Mouse (Mus musculus) kidney, postnatal 0 days (tissue): Measurements from ENCODE around the gene Txndc5. TPM values are rescaled to one million over a fixed set of nuclear protein-coding genes. Genes with fewer than 3 reads are reported as not detected.

ENCODE experiments used
- ATAC-seq: fragments of 200-750 bp; cut with Nextera tagmentation; replicated peaks from 2 replicates; pipeline ENCODE4 v1.8.0; 2017; ENCODE audit warnings: low read depth, moderate number of reproducible peaks, moderate TSS enrichment, moderate library complexity; ENCODE audit not compliant: low FRiP score
- DNase-seq: peaks from one replicate; pipeline ENCODE4 v3.0.0-alpha.2; 2016; ENCODE audit warnings: low spot score
- H3K27ac ChIP-seq: fragments of 300-500 bp; sonication (generic); 2 replicates; pipeline ENCODE4 v1.5.1; 2014; ENCODE audit warnings: mild to moderate bottlenecking
- H3K27me3 ChIP-seq: fragments of 300-500 bp; sonication (generic); 2 replicates; pipeline ENCODE4 v1.6.1; 2014; ENCODE audit warnings: low read length, mixed read lengths; ENCODE audit not compliant: insufficient read depth
- H3K36me3 ChIP-seq: fragments of 300-500 bp; sonication (generic); 2 replicates; pipeline ENCODE4 v1.6.1; 2014; ENCODE audit warnings: low read length, mixed read lengths; ENCODE audit not compliant: insufficient read depth
- H3K4me1 ChIP-seq: fragments of 300-500 bp; sonication (generic); replicated peaks from 2 replicates; pipeline ENCODE4 v1.6.1; 2014; ENCODE audit warnings: antibody characterized with exemption, low read length, mixed read lengths; ENCODE audit not compliant: insufficient read depth
- H3K4me2 ChIP-seq: fragments of 300-500 bp; sonication (generic); 2 replicates; pipeline ENCODE4 v1.6.1; 2014; ENCODE audit warnings: mild to moderate bottlenecking, low read length, moderate library complexity, mixed read lengths
- H3K4me3 ChIP-seq: fragments of 300-500 bp; sonication (generic); replicated peaks from 2 replicates; pipeline ENCODE4 v1.5.1; 2014; ENCODE audit warnings: low read depth, low read length
- H3K9ac ChIP-seq: fragments of 300-500 bp; sonication (generic); 2 replicates; pipeline ENCODE4 v1.6.1; 2014; ENCODE audit warnings: low read depth, low read length
- H3K9me3 ChIP-seq: fragments of 300-500 bp; sonication (generic); replicated peaks from 2 replicates; pipeline ENCODE4 v1.6.1; 2016; ENCODE audit warnings: low read length, inconsistent platforms, mixed read lengths
- CTCF ChIP-seq: IDR thresholded peaks from 2 replicates; pipeline ENCODE4 v1.5.1; 2016; ENCODE audit warnings: antibody characterized with exemption, low read depth, mild to moderate bottlenecking, moderate library complexity
- WGBS: fragments of 180-500 bp; shearing (Covaris S2); extraction: QIAGEN DNeasy Blood & Tissue Kit; methylation state at CpG from one replicate; pipeline ENCODE4 v1.1.7; 2014; 5-methylcytosine and 5-hydroxymethylcytosine counted together
- polyA plus RNA-seq: library from polyadenylated mRNA; unstranded; fragments of >200 nt; fragmentation: Nextera tagmentation; extraction: Ambion mirVana; gene quantifications from 2 replicates; pipeline ENCODE4 v1.2.1, GENCODE M21; 2015

The Txndc5 gene
- polyA plus RNA-seq, 1 experiment from 2014 or later: 237 TPM

DNA sequence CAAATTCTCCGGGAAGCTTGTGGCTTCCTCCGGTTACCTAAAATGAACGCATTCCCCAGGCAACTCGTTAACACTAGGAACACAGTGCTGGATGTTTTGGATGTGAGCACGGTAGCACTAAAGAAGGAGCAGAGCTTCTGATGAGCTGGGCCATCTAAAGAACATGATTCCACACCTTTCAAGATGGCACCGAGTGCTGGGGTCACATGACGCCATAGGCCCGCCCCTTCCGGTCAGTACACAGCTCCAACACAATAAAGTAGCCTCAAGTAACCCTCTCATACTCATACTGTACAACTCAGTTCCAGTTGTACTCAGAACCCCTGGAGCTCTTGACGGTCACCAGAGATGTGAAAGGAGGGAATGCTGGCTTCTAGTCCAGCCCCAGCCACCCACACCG, 12.0 kb downstream of the Txndc5 start:
- no peak for ATAC-seq
- no peak for DNase-seq
- Histone ChIP-seq H3K27me3 (no peaks in the 10 kb centered on the region), H3K36me3 (peaks cover 61% of the 10 kb centered on the region), H3K9me3 (no peaks in the 10 kb centered on the region), H3K4me3 (no peak overlapping the region), H3K4me1 (no peaks in the 10 kb centered on the region), H3K4me2 (no peak overlapping the region), H3K9ac (no peak overlapping the region), H3K27ac (no peak overlapping the region)
- TF ChIP-seq CTCF: no peak
- WGBS: 89% methylated on average over 11 of the region's 11 CpGs

DNA sequence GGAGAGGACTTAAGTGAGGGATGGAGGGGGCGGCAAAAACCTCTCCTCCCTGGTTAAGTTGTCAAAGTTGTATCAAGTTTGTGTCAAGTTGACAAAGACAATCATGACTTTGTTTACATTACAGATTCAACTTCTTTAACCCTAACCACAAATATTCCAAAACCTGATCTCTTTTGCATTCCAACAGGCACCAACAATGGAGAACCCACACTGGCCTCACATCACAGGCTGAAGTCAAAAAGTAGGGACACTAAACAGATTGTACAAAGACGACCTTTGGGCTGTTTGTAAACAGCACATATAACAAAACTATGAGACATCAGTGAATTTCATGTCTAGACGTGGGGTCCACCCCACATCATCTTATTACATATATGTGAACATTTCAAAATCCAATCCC, 12.8 kb downstream of the Txndc5 start:
- Histone ChIP-seq H3K4me1 (no peaks in the 10 kb centered on the region), H3K27ac (no peak overlapping the region), H3K4me3 (no peak overlapping the region), H3K9ac (no peak overlapping the region), H3K4me2 (no peak overlapping the region), H3K36me3 (peaks cover 61% of the 10 kb centered on the region), H3K27me3 (no peaks in the 10 kb centered on the region), H3K9me3 (no peaks in the 10 kb centered on the region)
- DNase-seq (no peak), ATAC-seq (no peak)
- TF ChIP-seq CTCF: no peak
- 77% methylated on average over 3 of the region's 3 CpGs for WGBS

DNA sequence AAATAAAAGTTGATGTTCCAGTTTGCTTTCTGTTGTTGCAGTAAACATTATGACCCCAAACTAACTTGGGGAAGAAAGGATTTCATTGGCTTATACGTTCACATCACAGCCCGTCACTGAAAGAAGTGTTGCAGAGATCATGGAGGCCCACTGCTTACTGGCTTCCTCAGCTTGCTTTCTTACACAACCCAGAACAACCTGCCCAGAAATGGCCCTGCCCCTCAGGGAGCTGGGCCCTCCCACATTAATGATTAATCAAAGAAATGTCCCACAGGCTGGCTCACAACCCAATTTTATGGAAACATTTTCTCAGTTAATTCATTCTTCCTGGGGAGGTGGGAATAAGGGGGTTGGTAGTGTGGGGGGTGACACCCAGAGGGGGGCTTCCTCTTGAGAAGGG, 13.2 kb downstream of the Txndc5 start:
- Histone ChIP-seq H3K27ac (no peak overlapping the region), H3K9ac (no peak overlapping the region), H3K4me2 (no peak overlapping the region), H3K4me1 (no peaks in the 10 kb centered on the region), H3K4me3 (no peak overlapping the region), H3K9me3 (no peaks in the 10 kb centered on the region), H3K27me3 (no peaks in the 10 kb centered on the region), H3K36me3 (peaks cover 64% of the 10 kb centered on the region)
- peak; percentile 69; the same call in 1 of the 2 replicates for ATAC-seq
- 83% methylated on average over 2 of the region's 2 CpGs for WGBS
- no peak for TF ChIP-seq CTCF
- no peak for DNase-seq

DNA sequence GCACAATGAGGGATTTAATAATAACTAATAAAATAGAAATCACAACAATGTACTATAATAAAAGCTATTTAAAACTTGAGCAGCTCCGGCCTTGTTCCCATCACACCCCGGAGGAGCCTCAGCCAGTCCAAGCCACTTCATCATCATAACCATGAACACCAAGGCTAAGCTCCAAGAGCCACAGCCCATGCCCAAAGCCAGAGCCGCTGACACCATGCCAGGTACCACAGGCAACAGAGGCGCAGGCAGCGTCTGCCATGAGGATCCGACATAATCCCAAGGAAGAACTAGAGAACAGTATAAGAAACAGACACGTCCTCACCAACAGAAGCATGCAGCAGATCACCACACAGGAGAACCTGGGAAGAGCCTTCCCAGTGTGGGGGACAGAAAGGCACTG, 14.7 kb downstream of the Txndc5 start:
- 90% methylated on average over 7 of the region's 7 CpGs for WGBS
- no peak overlapping the region for H3K9ac ChIP-seq
- no peak overlapping the region for H3K4me2 ChIP-seq
- no peak for TF ChIP-seq CTCF
- no peak for ATAC-seq
- no peak overlapping the region for H3K27ac ChIP-seq
- H3K4me1 ChIP-seq: no peaks in the 10 kb centered on the region
- no peaks in the 10 kb centered on the region for H3K9me3 ChIP-seq
- no peak for DNase-seq
- H3K36me3 ChIP-seq: peaks cover 60% of the 10 kb centered on the region
- H3K4me3 ChIP-seq: no peak overlapping the region
- H3K27me3 ChIP-seq: no peaks in the 10 kb centered on the region

DNA sequence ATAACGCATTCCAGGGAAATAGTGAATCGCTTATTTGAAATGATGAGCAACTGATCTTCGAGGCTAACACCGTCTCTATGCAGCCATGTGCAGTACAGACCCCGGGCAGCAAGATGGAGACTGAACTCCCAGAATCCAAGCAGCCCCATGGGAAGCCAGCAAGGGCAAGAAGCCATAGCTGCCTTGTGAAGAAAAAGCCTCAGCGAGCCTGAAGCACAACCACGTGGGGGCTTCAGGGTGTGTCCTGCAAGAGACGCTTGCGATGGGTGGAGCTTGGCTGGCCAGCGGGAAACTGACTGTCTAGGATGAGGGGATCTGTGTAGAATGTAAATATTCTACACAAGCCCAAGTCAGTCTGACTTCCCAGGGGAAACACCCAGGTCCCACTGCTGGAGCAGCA, 16.6 kb downstream of the Txndc5 start:
- Histone ChIP-seq H3K4me1 (no peaks in the 10 kb centered on the region), H3K36me3 (peaks cover 62% of the 10 kb centered on the region), H3K9me3 (no peaks in the 10 kb centered on the region), H3K9ac (no peak overlapping the region), H3K4me2 (no peak overlapping the region), H3K27ac (no peak overlapping the region), H3K27me3 (no peaks in the 10 kb centered on the region), H3K4me3 (no peak overlapping the region)
- TF ChIP-seq CTCF: no peak
- ATAC-seq (no peak), DNase-seq (no peak)
- WGBS: 86% methylated on average over 10 of the region's 10 CpGs

DNA sequence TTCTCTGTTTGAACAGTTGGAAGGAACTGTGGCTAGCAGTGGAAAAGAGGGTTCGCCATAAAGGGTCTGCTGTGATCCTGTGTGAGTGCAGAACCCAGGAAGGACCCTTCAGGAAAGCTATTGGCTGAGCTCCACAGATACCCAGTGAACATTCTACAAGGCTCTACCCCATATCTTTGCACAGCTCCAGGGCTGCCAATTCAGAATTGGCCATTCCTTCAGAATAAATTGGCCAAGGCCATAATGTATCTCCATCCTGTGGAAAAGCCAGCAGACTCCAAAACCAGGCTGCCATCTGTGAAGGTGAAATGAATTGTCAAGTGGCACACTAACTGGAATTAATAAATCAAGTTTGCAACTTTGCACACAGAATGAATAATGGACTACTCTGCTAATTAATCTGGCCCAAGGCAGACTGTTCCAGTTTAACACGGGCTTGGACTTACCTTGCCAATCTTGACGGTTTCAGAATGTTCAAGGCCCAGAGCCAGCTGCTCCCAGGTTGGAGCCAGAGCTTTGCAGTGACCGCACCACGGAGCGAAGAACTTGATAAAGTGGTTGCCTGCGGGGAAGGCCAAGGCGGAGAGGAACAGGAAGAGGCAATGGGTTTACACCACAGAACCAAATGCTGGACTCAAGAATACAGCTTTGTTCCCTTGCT, 18.8 kb downstream of the Txndc5 start:
- DNase-seq: no peak

DNA sequence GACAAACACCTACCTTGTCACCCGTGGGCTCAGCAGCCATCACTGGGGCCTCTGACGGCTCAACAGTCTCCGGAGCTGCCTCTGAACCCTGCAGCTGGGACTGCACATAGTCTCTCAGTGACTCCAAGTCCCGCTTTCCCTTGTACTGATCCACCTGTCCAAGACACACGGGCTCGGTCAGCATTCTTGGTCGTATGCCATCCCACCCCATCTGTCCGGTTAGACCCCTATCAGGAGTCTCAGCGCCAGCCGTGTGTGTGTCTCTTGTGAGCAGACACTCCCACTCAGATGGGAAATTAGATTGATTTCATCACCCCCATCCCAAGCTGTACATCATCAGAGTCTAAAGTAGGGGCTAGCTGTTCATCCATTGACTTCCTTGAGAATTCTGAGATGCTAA, 21.7 kb downstream of the Txndc5 start:
- Histone ChIP-seq H3K27ac (no peak overlapping the region), H3K4me1 (no peaks in the 10 kb centered on the region), H3K36me3 (peaks cover 72% of the 10 kb centered on the region), H3K9me3 (no peaks in the 10 kb centered on the region), H3K27me3 (no peaks in the 10 kb centered on the region), H3K9ac (no peak overlapping the region), H3K4me2 (no peak overlapping the region), H3K4me3 (no peak overlapping the region)
- DNase-seq (no peak), ATAC-seq (no peak)
- 88% methylated on average over 10 of the region's 10 CpGs for WGBS
- TF ChIP-seq CTCF: no peak

More for the DNA sequence above, 18.8 kb downstream of the Txndc5 start:
- Histone ChIP-seq H3K9me3 (no peaks in the 10 kb centered on the region), H3K27me3 (no peaks in the 10 kb centered on the region), H3K4me1 (no peaks in the 10 kb centered on the region), H3K4me3 (no peak overlapping the region), H3K9ac (no peak overlapping the region), H3K4me2 (no peak overlapping the region), H3K27ac (no peak overlapping the region), H3K36me3 (peaks cover 70% of the 10 kb centered on the region)
- ATAC-seq: no peak
- TF ChIP-seq CTCF: no peak
- 82% methylated on average over 8 of the region's 8 CpGs for WGBS
